Mouse (Mus musculus) 416B (cell line): ENCODE results near the gene Esp22.
"Not testable (repeated sequence)": the region's sequence is repeated elsewhere in the genome, so short reads cannot be mapped to it uniquely, and the experiment has no call there.

Source experiments
- DNase-seq: peaks from one replicate; pipeline ENCODE4 v3.0.0; 2011; ENCODE audit warnings: low read depth

Gene Esp22

GRCm38 (mm10) chr17:39095034-39095433 is at the start of gene Esp22:
Gene Esp22, plus strand, starts transcription at chr17:39095334.
- no peak for DNase-seq

- DNase-seq: no peak
These were observed 31.5 kb upstream of the Esp22 start for GRCm38 (mm10) chr17:39063641-39064040.

DNA sequence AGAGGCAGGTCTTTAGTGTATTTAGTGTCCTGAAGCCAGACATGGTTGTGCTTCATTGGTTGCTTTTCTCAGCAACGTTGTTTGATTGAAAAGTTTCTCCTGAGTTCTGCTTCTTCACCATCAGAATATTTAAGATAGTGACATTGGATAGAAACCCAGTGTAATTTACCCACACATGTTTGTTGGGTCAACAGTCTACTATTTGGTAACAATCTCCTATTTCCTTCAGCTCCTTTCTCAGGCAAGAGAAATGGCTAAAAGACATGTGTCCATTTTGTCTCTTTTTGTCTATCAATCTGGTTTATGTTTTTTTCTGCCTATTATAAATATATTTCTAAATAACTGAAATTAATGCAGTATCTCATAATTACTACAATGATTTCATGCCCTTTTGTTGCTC is 18.2 kb upstream of the Esp22 start, which contains the start of gene Esp23:
Gene Esp23, minus strand, starts transcription at position 101 of the 400 bp plus-strand sequence.
- no peak for DNase-seq

- peak; percentile 30 for DNase-seq
These were observed 12.0 kb downstream of the Esp22 start for GRCm38 (mm10) chr17:39107126-39107525.

DNA sequence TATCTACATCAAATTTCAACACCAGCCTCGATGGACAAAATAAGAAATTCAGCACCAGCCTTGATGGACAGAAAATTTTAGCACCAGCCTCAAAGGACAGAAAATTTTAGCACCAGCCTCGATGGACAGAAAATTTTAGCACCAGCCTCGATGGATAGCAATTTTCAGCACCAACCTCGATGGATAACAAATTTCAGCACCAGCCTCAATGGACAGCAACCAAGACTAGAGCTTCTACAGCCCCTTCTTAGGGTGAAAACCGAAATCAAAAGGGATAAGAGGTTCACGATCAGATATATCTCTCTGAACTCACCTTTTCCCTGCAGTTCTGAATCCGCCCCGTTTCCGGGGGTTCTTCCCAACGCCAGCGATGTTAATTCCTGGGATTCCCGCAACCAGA is 34.0 kb downstream of the Esp22 start:
- not testable (repeated sequence) for DNase-seq
